Mouse (Mus musculus) embryonic fibroblast, embryonic 13.5 days (primary cell): Measurements from ENCODE around the gene Plekhs1. TPM values are rescaled to one million over a fixed set of nuclear protein-coding genes. Genes with fewer than 3 reads are reported as not detected.

Source experiments
- H3K27ac ChIP-seq: 2 replicates; pipeline ENCODE4 v1.5.1; 2012; ENCODE audit warnings: low read length, control low read depth, inconsistent platforms; ENCODE audit not compliant: insufficient read depth
- H3K4me1 ChIP-seq: 2 replicates; pipeline ENCODE4 v1.6.1; 2011; ENCODE audit warnings: low read length; ENCODE audit not compliant: control insufficient read depth, insufficient read depth
- H3K4me3 ChIP-seq: 2 replicates; pipeline ENCODE4 v1.5.1; 2011; ENCODE audit warnings: mild to moderate bottlenecking, control low read depth, low read length; ENCODE audit not compliant: insufficient read depth
- CTCF ChIP-seq: IDR thresholded peaks from 2 replicates; pipeline ENCODE4 v1.5.1; 2011; ENCODE audit warnings: mild to moderate bottlenecking, control low read depth, low read length, moderate library complexity, borderline replicate concordance; ENCODE audit not compliant: insufficient read depth
- POLR2A ChIP-seq: IDR thresholded peaks from 2 replicates; pipeline ENCODE4 v1.6.1; 2011; ENCODE audit warnings: low read depth, mild to moderate bottlenecking, control low read depth, low read length, moderate library complexity
- polyA plus RNA-seq: library from polyadenylated mRNA; stranded (reverse); fragments of >200 nt; gene quantifications from 2 replicates; pipeline ENCODE4 v1.2.4, GENCODE M21; 2011; ENCODE audit warnings: low read depth; ENCODE audit not compliant: missing spikeins, insufficient read length

Plekhs1 gene
- polyA plus RNA-seq, 1 experiment, result 0.16 TPM

DNA sequence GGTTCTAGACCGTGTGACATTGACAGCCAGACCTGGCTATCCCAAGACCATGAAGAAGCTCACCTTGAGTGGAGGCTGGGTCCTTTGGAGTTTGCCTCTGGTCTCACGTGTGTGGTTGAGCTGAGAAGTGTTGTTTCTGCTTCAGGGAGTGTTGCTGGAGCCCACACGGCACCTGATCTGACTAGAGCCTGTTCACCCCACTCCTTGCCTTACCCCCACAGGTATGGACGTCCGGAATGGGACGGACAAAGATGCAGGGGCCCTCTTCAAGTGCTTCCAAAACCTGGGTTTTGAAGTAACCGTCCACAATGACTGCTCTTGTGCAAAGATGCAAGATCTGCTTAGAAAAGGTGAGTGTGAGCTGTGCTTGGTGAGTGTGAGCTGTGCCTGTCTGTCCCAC, 27.9 kb upstream of the Plekhs1 start:
- no peak overlapping the region for H3K27ac ChIP-seq
- TF ChIP-seq CTCF (no peak), POLR2A (no peak)
- H3K4me1 ChIP-seq, result no peaks in the 10 kb centered on the region
- H3K4me3 ChIP-seq, result no peak overlapping the region

DNA sequence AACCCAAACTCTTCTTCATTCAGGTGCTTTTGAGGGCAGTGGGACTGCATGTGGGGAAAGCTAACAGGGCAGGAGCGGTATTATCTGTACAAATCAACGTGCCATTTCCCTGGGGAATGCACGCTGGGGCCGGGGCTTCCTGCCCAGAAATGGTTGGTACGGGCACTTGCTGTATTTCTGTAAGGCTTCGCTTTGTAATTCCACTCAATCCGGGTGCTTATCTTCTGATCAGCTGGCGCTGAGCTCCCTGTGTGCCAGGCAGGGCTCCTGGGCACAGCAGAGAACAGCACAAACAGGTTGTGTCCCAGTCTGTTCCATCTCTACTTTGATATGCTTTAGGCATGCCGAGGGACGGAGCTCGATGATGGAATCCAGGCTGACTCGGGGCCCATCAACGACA, 25.1 kb upstream of the Plekhs1 start:
- Histone ChIP-seq H3K4me1 (no peaks in the 10 kb centered on the region), H3K4me3 (no peak overlapping the region), H3K27ac (no peak overlapping the region)
- TF ChIP-seq POLR2A, result no peak
- no peak for TF ChIP-seq CTCF

DNA sequence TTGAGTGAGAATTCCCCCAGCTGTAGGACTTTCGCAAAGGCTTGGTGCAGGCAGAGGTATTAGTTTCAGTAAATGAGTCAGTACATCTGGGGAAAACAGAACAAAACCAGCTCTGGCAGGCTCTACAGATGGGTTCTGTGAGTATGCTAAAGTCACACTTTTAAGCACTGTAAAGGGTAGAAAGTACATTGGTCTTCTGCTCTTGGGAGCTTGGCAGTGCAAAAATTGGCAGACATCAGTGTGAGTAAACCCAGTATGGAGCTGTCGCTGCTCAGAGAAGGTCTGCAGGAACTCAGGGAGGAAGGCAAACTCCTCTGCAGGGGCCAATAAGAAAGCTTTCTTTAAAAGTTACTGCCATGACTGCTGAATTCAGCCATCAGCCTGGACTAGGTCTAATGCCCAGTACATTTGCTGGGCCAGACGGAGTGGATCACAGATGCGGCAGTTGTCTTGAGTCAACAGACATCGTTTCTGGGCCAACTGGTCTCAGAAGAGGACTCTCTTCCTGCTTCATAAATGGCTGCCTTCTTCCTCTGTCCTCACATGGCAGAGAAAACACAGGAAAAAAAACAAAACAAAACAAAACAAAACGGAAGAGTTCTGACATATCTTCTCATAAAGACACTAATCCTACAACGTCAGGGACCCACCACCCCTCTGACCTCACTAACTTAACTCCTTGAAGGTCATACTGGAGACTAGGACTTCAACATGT, 22.9 kb upstream of the Plekhs1 start:
- Histone ChIP-seq H3K27ac (peak overlapping the region; percentile 15; the same call in 1 of the 2 replicates), H3K4me3 (no peak overlapping the region), H3K4me1 (no peaks in the 10 kb centered on the region)
- TF ChIP-seq CTCF (no peak), POLR2A (no peak)

DNA sequence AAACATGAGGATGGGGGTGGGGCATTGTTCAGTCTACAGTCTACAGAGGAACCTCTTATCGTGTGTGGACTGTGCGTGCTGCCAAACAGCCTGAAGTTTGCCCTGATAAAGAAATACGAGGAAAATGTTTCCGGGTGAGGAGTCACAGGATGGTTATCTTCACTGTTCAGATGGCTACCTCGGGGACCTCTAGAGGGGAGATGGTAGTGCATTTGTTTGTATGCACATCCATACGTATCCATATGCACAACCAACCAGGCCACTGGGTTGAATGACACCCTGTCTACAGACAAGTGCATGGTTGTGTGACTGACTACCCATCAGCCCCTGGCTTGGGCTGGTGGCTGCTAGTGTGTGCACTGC, 22.4 kb upstream of the Plekhs1 start:
- Histone ChIP-seq H3K27ac (no peak overlapping the region), H3K4me3 (no peak overlapping the region), H3K4me1 (no peaks in the 10 kb centered on the region)
- TF ChIP-seq POLR2A (no peak), CTCF (no peak)

DNA sequence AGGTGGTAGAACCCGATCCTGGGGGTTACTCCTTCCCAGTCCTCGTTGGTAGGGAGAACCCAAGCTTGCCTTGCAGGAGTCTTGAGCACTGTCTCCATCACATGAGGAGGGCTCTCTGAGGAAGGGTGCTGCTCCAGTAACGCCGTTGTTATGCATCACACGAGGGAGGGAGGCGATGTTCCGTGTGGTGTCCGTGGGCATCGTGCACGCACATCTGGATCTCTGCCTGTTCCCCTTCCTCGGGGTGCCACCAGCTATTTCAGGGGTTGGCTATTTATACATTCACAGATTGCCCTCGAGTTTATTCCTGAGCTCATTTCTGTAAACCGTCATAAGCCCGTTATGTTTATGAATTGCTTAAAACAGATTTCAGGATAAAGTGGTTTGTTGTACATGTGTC, 18.0 kb upstream of the Plekhs1 start:
- H3K4me3 ChIP-seq, result no peak overlapping the region
- H3K4me1 ChIP-seq, result no peaks in the 10 kb centered on the region
- H3K27ac ChIP-seq, result no peak overlapping the region
- no peak for TF ChIP-seq CTCF
- TF ChIP-seq POLR2A, result no peak

DNA sequence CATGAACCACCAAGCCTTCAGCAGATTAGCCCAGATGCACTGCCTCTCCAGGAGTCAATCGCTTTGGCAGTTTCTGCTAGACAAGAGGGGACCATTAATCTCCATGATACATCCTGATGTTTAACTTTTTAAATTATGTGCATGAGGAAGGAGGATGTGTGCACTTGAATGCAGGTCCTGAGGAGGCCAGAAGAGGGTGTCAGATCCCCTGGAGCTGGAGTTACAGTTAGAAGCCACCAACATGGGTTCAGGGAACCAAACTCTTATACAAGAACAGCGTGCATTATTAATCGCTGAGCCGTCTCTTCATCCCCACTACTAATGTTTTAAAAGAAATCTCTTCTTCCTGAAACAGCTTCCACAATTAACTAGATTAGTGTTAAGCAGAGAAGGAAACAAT, 12.7 kb upstream of the Plekhs1 start:
- Histone ChIP-seq H3K4me3 (no peak overlapping the region), H3K27ac (no peak overlapping the region), H3K4me1 (peaks cover 8% of the 10 kb centered on the region)
- TF ChIP-seq CTCF, result no peak
- TF ChIP-seq POLR2A, result no peak

DNA sequence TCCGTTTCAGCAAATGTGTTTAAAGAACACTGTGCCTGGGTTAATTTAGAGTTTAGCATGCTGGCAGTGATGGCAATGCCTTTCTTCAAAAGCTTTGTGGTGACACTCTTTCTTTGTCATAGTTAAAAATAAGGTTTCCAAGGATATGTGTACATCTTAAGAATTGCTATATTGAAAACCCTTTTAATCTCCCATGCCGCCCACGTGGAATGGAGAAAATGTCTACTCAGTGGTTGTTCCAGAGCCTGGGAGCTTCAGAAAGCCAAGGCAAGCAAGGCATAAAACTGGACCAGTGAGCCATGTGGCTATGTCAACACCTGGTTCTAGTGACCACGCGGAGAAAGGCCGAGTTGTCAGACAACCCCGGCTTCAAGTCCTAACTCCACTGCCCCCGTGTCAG, 11.9 kb upstream of the Plekhs1 start:
- TF ChIP-seq CTCF, result no peak
- TF ChIP-seq POLR2A, result no peak
- no peak overlapping the region for H3K4me3 ChIP-seq
- no peak overlapping the region for H3K27ac ChIP-seq
- peaks cover 8% of the 10 kb centered on the region for H3K4me1 ChIP-seq

DNA sequence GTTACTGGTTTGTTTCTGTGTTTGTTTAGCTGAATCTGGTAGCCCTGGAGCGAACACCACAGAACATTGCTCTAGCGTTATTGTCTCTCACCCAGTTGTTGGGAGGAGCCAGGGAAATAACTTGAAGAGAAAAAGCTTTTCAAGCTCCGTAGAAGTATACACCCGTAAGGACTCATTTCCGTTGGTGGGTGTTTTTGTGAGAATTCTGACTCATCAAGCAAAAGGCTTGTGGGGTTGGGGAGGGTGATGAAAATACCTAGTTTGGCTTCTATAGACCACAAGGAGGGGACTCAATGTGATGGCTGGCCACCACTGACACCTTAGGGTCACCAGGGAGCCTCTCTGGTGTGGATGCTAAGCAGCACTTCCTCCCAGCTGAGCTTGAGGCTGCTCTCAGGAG, 10.5 kb upstream of the Plekhs1 start:
- TF ChIP-seq POLR2A, result no peak
- no peak for TF ChIP-seq CTCF
- Histone ChIP-seq H3K27ac (peak overlapping the region; percentile 56), H3K4me1 (peaks cover 8% of the 10 kb centered on the region), H3K4me3 (no peak overlapping the region)

DNA sequence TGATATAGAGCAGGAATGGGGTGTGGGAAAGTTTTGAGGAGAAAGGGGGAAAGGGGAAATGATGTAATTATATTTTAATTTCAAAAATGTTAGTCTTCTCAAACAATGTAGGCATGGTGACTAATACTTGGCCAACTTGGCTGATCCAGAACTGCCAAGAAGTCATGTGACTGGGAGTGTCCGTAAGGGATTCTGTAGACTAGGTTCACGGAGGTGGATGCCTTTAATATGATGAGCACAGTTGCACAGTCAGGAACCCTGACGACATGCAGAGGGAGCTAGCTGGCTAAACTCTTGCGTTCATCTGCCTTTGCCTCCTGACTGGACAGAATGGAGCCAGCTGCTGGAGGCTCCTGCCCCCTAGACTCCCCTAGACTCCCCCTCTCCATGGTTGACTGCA, 9.6 kb upstream of the Plekhs1 start:
- Histone ChIP-seq H3K4me3 (no peak overlapping the region), H3K27ac (peak overlapping the region; percentile 15), H3K4me1 (peaks cover 8% of the 10 kb centered on the region)
- TF ChIP-seq CTCF, result peak; percentile 20; the same call in 1 of the 2 replicates
- no peak for TF ChIP-seq POLR2A

DNA sequence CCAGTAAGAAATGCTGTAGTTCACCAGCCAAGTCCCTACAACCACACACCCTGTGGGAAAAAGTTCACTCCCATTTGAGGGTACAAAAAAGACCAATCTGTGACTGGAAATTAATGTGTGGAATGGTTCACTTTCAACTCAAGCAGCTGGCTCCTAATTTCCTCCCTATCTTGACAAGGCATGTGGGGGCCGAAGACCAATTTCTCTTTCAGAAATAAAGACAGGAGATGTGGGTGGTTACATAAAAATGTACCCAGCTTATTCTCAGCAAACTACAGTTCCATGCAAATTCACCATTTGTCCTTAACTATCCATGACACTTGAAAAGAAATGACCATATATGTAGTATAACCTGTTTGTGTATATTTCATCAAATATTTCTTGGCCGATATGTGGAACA, 9.0 kb upstream of the Plekhs1 start:
- peak overlapping the region; percentile 15 for H3K27ac ChIP-seq
- no peak overlapping the region for H3K4me3 ChIP-seq
- H3K4me1 ChIP-seq, result peaks cover 8% of the 10 kb centered on the region
- TF ChIP-seq POLR2A (no peak), CTCF (no peak)
